Mouse (Mus musculus): ENCODE data around the gene Qsox2. TPM values are rescaled to one million over a fixed set of nuclear protein-coding genes. Genes with fewer than 3 reads are reported as not detected.

The Qsox2 gene
- polyA plus RNA-seq, 1 experiment from 2014 or later: 10.7 TPM

- Histone ChIP-seq H3K36me3 (ENCODE audit: control insufficient read depth, insufficient read depth, low read length) (no peaks in the 10 kb centered on the region), H3K27ac (replicated peaks) (no peak overlapping the region), H3K4me1 (replicated peaks; ENCODE audit: control insufficient read depth, insufficient read depth) (no peaks in the 10 kb centered on the region), H3K9ac (ENCODE audit: low read length) (no peak overlapping the region), H3K4me2 (replicated peaks; ENCODE audit: low read depth) (no peak overlapping the region), H3K4me3 (ENCODE audit: low read depth, low read length) (no peak overlapping the region), H3K27me3 (ENCODE audit: control insufficient read depth, insufficient read depth, low read length) (no peaks in the 10 kb centered on the region), H3K9me3 (ENCODE audit: control insufficient read depth, low read length) (no peaks in the 10 kb centered on the region)
- DNase-seq (ENCODE audit: low spot score) (no peak), ATAC-seq (ENCODE audit: low FRiP score, low TSS enrichment) (no peak)
- 60% methylated on average over 3 of the region's 3 CpGs for WGBS
- TF ChIP-seq CTCF (IDR thresholded peaks at IDR 0.05; ENCODE audit: low read depth): no peak
- TF ChIP-seq EP300 (optimal IDR thresholded peaks at IDR 0.05): no peak
Measured at GRCm38 (mm10) chr2:26268216-26268615, 30.9 kb upstream of the Qsox2 start.

DNA sequence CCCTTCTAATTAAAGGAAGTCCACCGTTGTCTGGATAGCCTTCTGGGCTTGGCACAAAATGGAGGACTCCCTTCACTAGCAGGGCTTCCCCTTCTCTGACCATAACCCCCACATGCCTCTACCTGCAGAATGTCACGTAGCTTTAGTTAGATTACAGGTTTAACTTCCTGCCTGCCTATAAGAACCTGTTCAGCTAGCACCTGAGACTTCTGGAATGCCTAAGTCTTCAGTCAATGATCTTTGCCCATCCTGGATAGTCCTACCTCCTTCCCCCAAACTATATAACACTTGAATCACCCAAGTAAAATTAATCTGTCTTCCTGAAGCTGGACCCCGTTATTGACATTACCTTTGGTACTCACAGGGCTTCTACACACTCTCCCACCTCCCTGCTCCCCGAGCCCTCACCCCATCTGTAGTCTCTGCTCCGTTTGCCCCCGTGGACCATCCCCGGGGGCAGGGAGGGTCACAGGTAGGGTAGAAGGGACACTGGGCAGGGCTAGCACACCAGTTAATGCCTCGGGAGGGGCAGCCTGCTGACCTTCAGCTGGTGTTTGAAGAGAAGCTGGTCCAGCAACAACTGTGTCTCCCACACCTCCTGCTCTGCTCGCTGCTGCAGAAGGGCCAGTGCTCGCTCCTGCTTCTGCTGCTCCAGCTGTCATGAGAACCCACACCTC lies 28.9 kb upstream of the Qsox2 start:
- DNase-seq (ENCODE audit: low spot score): no peak
- 69% methylated on average over 10 of the region's 10 CpGs for WGBS
- H3K9ac ChIP-seq (ENCODE audit: low read length): no peak overlapping the region

GRCm38 (mm10) chr2:26265095-26265494 lies 27.8 kb upstream of the Qsox2 start:
- Histone ChIP-seq H3K27me3 (ENCODE audit: control insufficient read depth, insufficient read depth, low read length) (no peaks in the 10 kb centered on the region), H3K4me2 (replicated peaks; ENCODE audit: low read depth) (no peak overlapping the region), H3K9ac (ENCODE audit: low read length) (no peak overlapping the region), H3K36me3 (ENCODE audit: control insufficient read depth, insufficient read depth, low read length) (no peaks in the 10 kb centered on the region), H3K27ac (replicated peaks) (no peak overlapping the region), H3K4me1 (replicated peaks; ENCODE audit: control insufficient read depth, insufficient read depth) (no peaks in the 10 kb centered on the region), H3K4me3 (ENCODE audit: low read depth, low read length) (no peak overlapping the region), H3K9me3 (ENCODE audit: control insufficient read depth, low read length) (no peaks in the 10 kb centered on the region)
- no peak for DNase-seq (ENCODE audit: low spot score)
- no peak for ATAC-seq (ENCODE audit: low FRiP score, low TSS enrichment)
- 66% methylated on average over 2 of the region's 2 CpGs for WGBS
- no peak for TF ChIP-seq EP300 (optimal IDR thresholded peaks at IDR 0.05)
- TF ChIP-seq CTCF (IDR thresholded peaks at IDR 0.05; ENCODE audit: low read depth): no peak

More for the DNA sequence above, 28.9 kb upstream of the Qsox2 start:
- peak; percentile 45 for ATAC-seq (ENCODE audit: low FRiP score, low TSS enrichment)
- Histone ChIP-seq H3K4me2 (replicated peaks; ENCODE audit: low read depth) (no peak overlapping the region), H3K27ac (replicated peaks) (peak overlapping the region; percentile 61), H3K36me3 (ENCODE audit: control insufficient read depth, insufficient read depth, low read length) (no peaks in the 10 kb centered on the region), H3K9me3 (ENCODE audit: control insufficient read depth, low read length) (no peaks in the 10 kb centered on the region), H3K4me1 (replicated peaks; ENCODE audit: control insufficient read depth, insufficient read depth) (no peaks in the 10 kb centered on the region), H3K27me3 (ENCODE audit: control insufficient read depth, insufficient read depth, low read length) (no peaks in the 10 kb centered on the region), H3K4me3 (ENCODE audit: low read depth, low read length) (no peak overlapping the region)
- TF ChIP-seq EP300 (optimal IDR thresholded peaks at IDR 0.05) (no peak), CTCF (IDR thresholded peaks at IDR 0.05; ENCODE audit: low read depth) (no peak)

DNA sequence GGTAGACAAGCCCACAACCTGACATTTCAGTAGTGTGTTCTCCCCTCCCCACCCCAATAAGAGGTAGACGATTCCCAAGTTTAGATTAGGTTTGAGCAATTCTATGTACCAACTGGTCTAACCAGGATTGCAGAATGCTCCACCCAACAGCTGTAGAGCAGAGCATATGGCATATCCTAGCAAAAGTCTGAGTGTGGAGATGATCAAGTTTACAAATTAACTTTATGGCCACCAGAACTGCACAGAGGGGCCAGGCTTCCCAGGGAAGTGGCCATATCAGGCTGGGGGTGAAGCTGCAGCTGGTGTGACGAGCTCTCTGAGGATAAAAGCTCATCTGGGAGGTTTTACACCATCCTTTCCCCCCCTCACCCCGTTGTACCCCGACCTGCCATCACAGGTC lies 27.3 kb upstream of the Qsox2 start:
- no peaks in the 10 kb centered on the region for H3K27me3 ChIP-seq (ENCODE audit: control insufficient read depth, insufficient read depth, low read length)
- H3K27ac ChIP-seq (replicated peaks): no peak overlapping the region
- H3K4me1 ChIP-seq (replicated peaks; ENCODE audit: control insufficient read depth, insufficient read depth): no peaks in the 10 kb centered on the region
- no peak overlapping the region for H3K9ac ChIP-seq (ENCODE audit: low read length)
- TF ChIP-seq EP300 (optimal IDR thresholded peaks at IDR 0.05): no peak
- no peak for TF ChIP-seq CTCF (IDR thresholded peaks at IDR 0.05; ENCODE audit: low read depth)
- ATAC-seq (ENCODE audit: low FRiP score, low TSS enrichment) (no peak), DNase-seq (ENCODE audit: low spot score) (no peak)
- H3K4me3 ChIP-seq (ENCODE audit: low read depth, low read length): no peak overlapping the region
- no peaks in the 10 kb centered on the region for H3K9me3 ChIP-seq (ENCODE audit: control insufficient read depth, low read length)
- no peaks in the 10 kb centered on the region for H3K36me3 ChIP-seq (ENCODE audit: control insufficient read depth, insufficient read depth, low read length)
- H3K4me2 ChIP-seq (replicated peaks; ENCODE audit: low read depth): no peak overlapping the region
- WGBS: 69% methylated on average over 4 of the region's 4 CpGs

DNA sequence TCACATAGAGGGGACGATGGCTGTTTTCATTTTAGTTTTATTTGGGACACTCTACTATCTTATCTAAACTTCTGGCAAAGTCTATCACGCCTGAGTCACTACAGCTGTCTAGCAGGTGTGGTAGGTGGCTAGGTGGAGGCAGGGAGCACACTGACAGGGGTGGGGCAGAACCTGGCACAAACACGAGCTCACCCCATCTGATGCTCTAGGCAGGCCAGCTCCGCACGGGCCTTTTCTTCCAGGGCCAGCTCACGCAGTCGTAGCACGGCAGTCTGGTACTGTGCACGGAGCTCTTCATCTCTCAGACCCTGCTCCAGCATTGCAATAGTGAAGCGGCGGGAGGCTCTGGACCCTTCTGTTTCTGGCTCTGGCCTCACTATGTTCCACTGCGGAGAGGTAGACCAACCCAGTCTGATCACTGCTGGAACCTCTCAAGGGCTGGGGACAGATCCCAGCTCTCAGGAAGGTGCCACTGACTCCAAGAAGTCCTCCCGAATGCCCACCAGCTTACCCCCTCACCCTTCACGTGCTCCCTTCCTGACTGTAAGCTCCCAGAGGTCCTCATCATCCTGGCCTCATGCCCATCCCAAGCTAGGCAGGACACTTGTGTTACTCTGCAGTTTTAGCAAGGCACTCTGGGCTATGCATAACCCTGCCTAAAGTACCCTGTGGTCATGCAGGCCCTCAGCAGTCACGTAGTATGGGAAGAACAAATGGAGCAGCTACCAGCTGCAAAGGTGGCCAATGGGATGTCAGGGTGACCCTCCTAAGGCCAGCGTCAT lies 20.2 kb upstream of the Qsox2 start:
- no peak for DNase-seq (ENCODE audit: low spot score)
- WGBS: 67% methylated on average over 16 of the region's 16 CpGs
- Histone ChIP-seq H3K9me3 (ENCODE audit: control insufficient read depth, low read length) (no peaks in the 10 kb centered on the region), H3K4me3 (ENCODE audit: low read depth, low read length) (no peak overlapping the region), H3K27ac (replicated peaks) (0 out of 2 replicates have a peak overlapping the region, but pooled peaks have one; percentile 35), H3K4me2 (replicated peaks; ENCODE audit: low read depth) (no peak overlapping the region), H3K36me3 (ENCODE audit: control insufficient read depth, insufficient read depth, low read length) (no peaks in the 10 kb centered on the region), H3K9ac (ENCODE audit: low read length) (no peak overlapping the region), H3K27me3 (ENCODE audit: control insufficient read depth, insufficient read depth, low read length) (no peaks in the 10 kb centered on the region), H3K4me1 (replicated peaks; ENCODE audit: control insufficient read depth, insufficient read depth) (no peaks in the 10 kb centered on the region)
- 0 out of 2 replicates have a peak, but pooled peaks have one; percentile 14 for ATAC-seq (ENCODE audit: low FRiP score, low TSS enrichment)
- TF ChIP-seq CTCF (IDR thresholded peaks at IDR 0.05; ENCODE audit: low read depth) (no peak), EP300 (optimal IDR thresholded peaks at IDR 0.05) (no peak)

- TF ChIP-seq CTCF (IDR thresholded peaks at IDR 0.05; ENCODE audit: low read depth): no peak
- no peak for TF ChIP-seq EP300 (optimal IDR thresholded peaks at IDR 0.05)
- WGBS: 63% methylated on average over 4 of the region's 4 CpGs
- no peaks in the 10 kb centered on the region for H3K9me3 ChIP-seq (ENCODE audit: control insufficient read depth, low read length)
Measured at GRCm38 (mm10) chr2:26254816-26255215, 17.5 kb upstream of the Qsox2 start.

More at GRCm38 (mm10) chr2:26254816-26255215, 17.5 kb upstream of the Qsox2 start:
- no peak overlapping the region for H3K27ac ChIP-seq (replicated peaks)
- H3K27me3 ChIP-seq (ENCODE audit: control insufficient read depth, insufficient read depth, low read length): no peaks in the 10 kb centered on the region
- ATAC-seq (ENCODE audit: low FRiP score, low TSS enrichment) (no peak), DNase-seq (ENCODE audit: low spot score) (no peak)
- H3K4me3 ChIP-seq (ENCODE audit: low read depth, low read length): no peak overlapping the region
- H3K36me3 ChIP-seq (ENCODE audit: control insufficient read depth, insufficient read depth, low read length): no peaks in the 10 kb centered on the region
- no peak overlapping the region for H3K4me2 ChIP-seq (replicated peaks; ENCODE audit: low read depth)
- no peak overlapping the region for H3K9ac ChIP-seq (ENCODE audit: low read length)
- no peaks in the 10 kb centered on the region for H3K4me1 ChIP-seq (replicated peaks; ENCODE audit: control insufficient read depth, insufficient read depth)
